Mouse (Mus musculus): ENCODE measurements around the gene Galnt7. TPM values are rescaled to one million over a fixed set of nuclear protein-coding genes. Genes with fewer than 3 reads are reported as not detected.

Gene Galnt7
- polyA plus RNA-seq, 2 experiments: 7.8 to 11.2 TPM

DNA sequence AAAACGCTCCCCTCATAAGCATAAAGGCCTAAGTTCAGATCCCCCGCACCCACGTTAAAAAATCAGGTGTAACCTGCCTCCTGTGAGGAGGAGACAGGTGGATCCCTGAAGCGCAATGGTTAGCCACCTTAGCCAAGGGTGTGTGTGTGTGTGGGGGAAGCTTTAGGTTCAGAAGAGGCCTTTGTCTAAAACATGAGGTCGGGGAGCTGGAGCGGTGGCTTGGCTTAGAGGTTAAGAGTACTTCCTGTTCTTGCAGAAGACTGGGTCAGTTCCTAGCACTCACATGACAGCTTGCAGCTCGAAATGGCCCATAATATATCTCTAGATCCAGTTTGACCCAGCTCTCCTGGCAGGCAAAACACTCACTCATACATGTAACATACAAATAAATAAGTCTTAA lies 60.2 kb downstream of the Galnt7 start:
- TF ChIP-seq POLR2A (IDR thresholded peaks at IDR 0.05; ENCODE audit: borderline replicate concordance, extremely low read depth, insufficient read depth, insufficient read length): no peak
- 82% methylated on average over 7 of the region's 7 CpGs for WGBS
- ATAC-seq (ENCODE audit: low FRiP score, low read depth): no peak

DNA sequence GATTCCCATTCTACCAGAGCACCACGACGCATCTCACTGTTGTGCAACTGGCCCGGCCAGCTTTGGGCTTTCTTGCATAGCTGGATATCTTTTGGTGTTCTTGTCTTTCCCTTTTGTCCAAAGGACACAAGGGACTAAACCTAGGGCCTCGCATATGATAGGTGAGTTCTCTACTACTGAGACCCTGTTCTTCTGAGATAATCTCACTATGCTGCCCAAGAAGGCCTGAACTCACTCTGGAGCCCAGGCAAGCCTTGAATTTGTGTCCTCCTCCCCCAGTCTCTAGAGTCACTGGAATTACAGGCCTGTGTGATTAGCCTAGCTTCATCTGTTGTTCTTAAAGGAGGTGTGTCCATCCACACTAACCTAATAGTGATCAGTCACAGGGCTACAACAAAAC lies 61.2 kb downstream of the Galnt7 start:
- Histone ChIP-seq H3K4me1 (ENCODE audit: control insufficient read depth, insufficient read depth, low read length) (no peaks in the 10 kb centered on the region), H3K36me3 (ENCODE audit: control insufficient read depth, insufficient read depth, low read length) (no peaks in the 10 kb centered on the region), H3K4me3 (replicated peaks; ENCODE audit: low read length) (no peak overlapping the region), H3K27me3 (ENCODE audit: control insufficient read depth, insufficient read depth, low read length) (no peaks in the 10 kb centered on the region), H3K9me3 (ENCODE audit: control insufficient read depth, low read length) (no peaks in the 10 kb centered on the region), H3K4me2 (replicated peaks; ENCODE audit: low read depth, low read length, severe bottlenecking) (no peak overlapping the region), H3K27ac (replicated peaks; ENCODE audit: low read depth, low read length) (no peak overlapping the region), H3K9ac (ENCODE audit: low read depth, low read length, severe bottlenecking) (no peak overlapping the region)
- DNase-seq (ENCODE audit: low spot score) (no peak), ATAC-seq (ENCODE audit: low FRiP score, low read depth) (no peak)
- 94% methylated on average over 4 of the region's 4 CpGs for WGBS
- TF ChIP-seq POLR2A (IDR thresholded peaks at IDR 0.05; ENCODE audit: borderline replicate concordance, extremely low read depth, insufficient read depth, insufficient read length): no peak

More for the DNA sequence above, 60.2 kb downstream of the Galnt7 start:
- no peak overlapping the region for H3K9ac ChIP-seq (ENCODE audit: low read depth, low read length, severe bottlenecking)
- no peak for DNase-seq (ENCODE audit: low spot score)
- H3K4me2 ChIP-seq (replicated peaks; ENCODE audit: low read depth, low read length, severe bottlenecking): no peak overlapping the region
- no peaks in the 10 kb centered on the region for H3K36me3 ChIP-seq (ENCODE audit: control insufficient read depth, insufficient read depth, low read length)
- H3K27ac ChIP-seq (replicated peaks; ENCODE audit: low read depth, low read length): no peak overlapping the region
- no peaks in the 10 kb centered on the region for H3K9me3 ChIP-seq (ENCODE audit: control insufficient read depth, low read length)
- H3K4me1 ChIP-seq (ENCODE audit: control insufficient read depth, insufficient read depth, low read length): no peaks in the 10 kb centered on the region
- H3K4me3 ChIP-seq (replicated peaks; ENCODE audit: low read length): no peak overlapping the region
- no peaks in the 10 kb centered on the region for H3K27me3 ChIP-seq (ENCODE audit: control insufficient read depth, insufficient read depth, low read length)

DNA sequence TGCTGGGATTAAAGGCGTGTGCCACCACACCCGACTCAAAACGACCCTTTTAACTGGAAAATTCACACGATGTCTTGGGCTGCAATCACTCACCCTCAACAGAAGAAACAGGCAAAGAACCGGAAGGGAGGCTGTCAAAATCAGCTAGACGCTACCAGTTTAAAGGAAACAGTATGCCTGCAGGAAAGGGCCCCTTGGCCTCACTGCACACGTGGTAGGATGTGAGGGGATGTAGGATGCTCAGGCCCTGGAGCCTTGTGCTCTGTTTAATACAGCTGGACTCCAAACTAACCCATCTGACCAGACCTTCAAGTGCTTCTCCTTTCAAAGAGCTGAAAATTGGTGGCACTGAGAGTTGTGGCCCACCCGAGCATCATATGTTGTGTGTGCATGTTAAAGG lies 62.8 kb downstream of the Galnt7 start:
- 81% methylated on average over 8 of the region's 8 CpGs for WGBS
- Histone ChIP-seq H3K4me1 (ENCODE audit: control insufficient read depth, insufficient read depth, low read length) (no peaks in the 10 kb centered on the region), H3K9ac (ENCODE audit: low read depth, low read length, severe bottlenecking) (no peak overlapping the region), H3K27ac (replicated peaks; ENCODE audit: low read depth, low read length) (no peak overlapping the region), H3K27me3 (ENCODE audit: control insufficient read depth, insufficient read depth, low read length) (no peaks in the 10 kb centered on the region), H3K4me2 (replicated peaks; ENCODE audit: low read depth, low read length, severe bottlenecking) (no peak overlapping the region), H3K9me3 (ENCODE audit: control insufficient read depth, low read length) (no peaks in the 10 kb centered on the region), H3K36me3 (ENCODE audit: control insufficient read depth, insufficient read depth, low read length) (no peaks in the 10 kb centered on the region), H3K4me3 (replicated peaks; ENCODE audit: low read length) (no peak overlapping the region)
- DNase-seq (ENCODE audit: low spot score) (no peak), ATAC-seq (ENCODE audit: low FRiP score, low read depth) (no peak)
- no peak for TF ChIP-seq POLR2A (IDR thresholded peaks at IDR 0.05; ENCODE audit: borderline replicate concordance, extremely low read depth, insufficient read depth, insufficient read length)

DNA sequence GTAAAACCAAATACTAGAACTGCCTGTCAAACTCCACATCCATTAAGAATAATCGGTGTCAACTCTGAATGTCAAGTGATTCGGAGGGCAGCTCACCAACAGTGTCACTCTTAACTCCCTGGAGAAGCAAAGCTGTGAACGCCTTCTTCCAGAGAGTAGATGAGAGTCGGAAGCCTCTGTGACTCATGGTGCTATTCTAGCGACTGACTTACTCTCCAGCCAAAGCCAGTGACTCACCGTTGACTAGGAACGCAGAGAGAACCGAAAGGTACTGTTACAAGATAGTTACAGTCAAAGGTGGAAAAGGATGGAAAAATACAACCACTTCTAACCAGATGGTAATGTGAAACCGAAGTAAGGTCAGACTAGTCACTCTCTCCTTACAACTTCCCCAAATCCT lies 63.7 kb downstream of the Galnt7 start:
- Histone ChIP-seq H3K9me3 (ENCODE audit: control insufficient read depth, low read length) (no peaks in the 10 kb centered on the region), H3K27me3 (ENCODE audit: control insufficient read depth, insufficient read depth, low read length) (no peaks in the 10 kb centered on the region), H3K9ac (ENCODE audit: low read depth, low read length, severe bottlenecking) (no peak overlapping the region), H3K4me3 (replicated peaks; ENCODE audit: low read length) (no peak overlapping the region), H3K36me3 (ENCODE audit: control insufficient read depth, insufficient read depth, low read length) (no peaks in the 10 kb centered on the region), H3K27ac (replicated peaks; ENCODE audit: low read depth, low read length) (no peak overlapping the region), H3K4me1 (ENCODE audit: control insufficient read depth, insufficient read depth, low read length) (no peaks in the 10 kb centered on the region), H3K4me2 (replicated peaks; ENCODE audit: low read depth, low read length, severe bottlenecking) (no peak overlapping the region)
- WGBS: 92% methylated on average over 9 of the region's 9 CpGs
- ATAC-seq (ENCODE audit: low FRiP score, low read depth): no peak
- TF ChIP-seq POLR2A (IDR thresholded peaks at IDR 0.05; ENCODE audit: borderline replicate concordance, extremely low read depth, insufficient read depth, insufficient read length): no peak
- no peak for DNase-seq (ENCODE audit: low spot score)

DNA sequence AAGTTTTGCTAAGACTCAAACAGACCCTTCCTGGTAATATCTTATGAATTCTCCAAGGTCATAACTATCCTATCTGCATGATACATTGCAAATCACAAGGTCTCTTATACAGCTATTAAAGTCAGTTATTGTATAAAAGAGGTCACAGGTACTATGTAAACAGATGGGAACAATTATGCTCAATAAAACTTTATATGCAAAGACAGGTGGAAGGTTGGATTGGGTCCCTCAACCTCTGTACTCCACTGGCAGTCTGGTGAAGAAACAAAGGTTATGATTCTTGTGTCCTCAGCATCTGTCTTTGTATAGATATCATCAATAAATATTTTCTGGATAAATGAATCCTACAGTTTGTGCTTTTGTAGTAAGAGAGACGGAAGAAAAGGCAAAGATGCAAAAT lies 64.2 kb downstream of the Galnt7 start:
- TF ChIP-seq POLR2A (IDR thresholded peaks at IDR 0.05; ENCODE audit: borderline replicate concordance, extremely low read depth, insufficient read depth, insufficient read length): no peak
- Histone ChIP-seq H3K9ac (ENCODE audit: low read depth, low read length, severe bottlenecking) (no peak overlapping the region), H3K27ac (replicated peaks; ENCODE audit: low read depth, low read length) (no peak overlapping the region), H3K9me3 (ENCODE audit: control insufficient read depth, low read length) (no peaks in the 10 kb centered on the region), H3K4me3 (replicated peaks; ENCODE audit: low read length) (no peak overlapping the region), H3K36me3 (ENCODE audit: control insufficient read depth, insufficient read depth, low read length) (0 out of 2 replicates have a peak, but pooled peaks cover 2% of the 10 kb centered on the region), H3K4me1 (ENCODE audit: control insufficient read depth, insufficient read depth, low read length) (no peaks in the 10 kb centered on the region), H3K4me2 (replicated peaks; ENCODE audit: low read depth, low read length, severe bottlenecking) (no peak overlapping the region), H3K27me3 (ENCODE audit: control insufficient read depth, insufficient read depth, low read length) (no peaks in the 10 kb centered on the region)
- DNase-seq (ENCODE audit: low spot score) (no peak), ATAC-seq (ENCODE audit: low FRiP score, low read depth) (no peak)
- 84% methylated on average over 1 of the region's 1 CpGs for WGBS

DNA sequence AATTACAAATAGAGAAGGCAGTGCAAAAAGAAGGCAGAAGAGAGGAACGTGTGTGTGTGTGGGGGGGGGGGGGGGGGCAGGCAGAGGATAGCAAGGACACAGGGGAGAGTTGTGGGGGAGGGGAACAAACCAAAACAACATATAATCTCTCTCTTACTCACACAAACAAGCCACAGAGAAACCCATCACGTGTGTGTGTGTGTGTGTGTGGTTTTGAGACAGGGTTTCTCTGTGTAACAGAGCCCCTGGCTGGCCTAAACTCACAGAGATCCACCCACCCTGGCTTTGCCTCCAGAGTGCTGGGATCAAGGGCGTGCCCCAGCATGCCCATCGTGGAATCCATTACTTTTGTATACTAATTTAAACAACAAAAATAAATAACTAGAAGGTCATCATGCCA lies 66.2 kb downstream of the Galnt7 start:
- no peak overlapping the region for H3K4me2 ChIP-seq (replicated peaks; ENCODE audit: low read depth, low read length, severe bottlenecking)
- TF ChIP-seq POLR2A (IDR thresholded peaks at IDR 0.05; ENCODE audit: borderline replicate concordance, extremely low read depth, insufficient read depth, insufficient read length): no peak
- H3K4me3 ChIP-seq (replicated peaks; ENCODE audit: low read length): no peak overlapping the region
- no peak overlapping the region for H3K27ac ChIP-seq (replicated peaks; ENCODE audit: low read depth, low read length)
- no peak overlapping the region for H3K9ac ChIP-seq (ENCODE audit: low read depth, low read length, severe bottlenecking)
- ATAC-seq (ENCODE audit: low FRiP score, low read depth) (no peak), DNase-seq (ENCODE audit: low spot score) (no peak)
- H3K27me3 ChIP-seq (ENCODE audit: control insufficient read depth, insufficient read depth, low read length): no peaks in the 10 kb centered on the region
- H3K9me3 ChIP-seq (ENCODE audit: control insufficient read depth, low read length): no peaks in the 10 kb centered on the region
- H3K36me3 ChIP-seq (ENCODE audit: control insufficient read depth, insufficient read depth, low read length): 0 out of 2 replicates have a peak, but pooled peaks cover 5% of the 10 kb centered on the region
- H3K4me1 ChIP-seq (ENCODE audit: control insufficient read depth, insufficient read depth, low read length): no peaks in the 10 kb centered on the region
- 51% methylated on average over 4 of the region's 4 CpGs for WGBS

Measured in limb, embryonic 14.5 days (tissue).